Mouse (Mus musculus): ENCODE measurements around the gene Eva1a.

- TF ChIP-seq GATA1 (IDR thresholded peaks at IDR 0.05; ENCODE audit: borderline replicate concordance, low read length) (no peak), FLI1 (IDR thresholded peaks at IDR 0.05; ENCODE audit: low read length) (no peak)
Measured at GRCm38 (mm10) chr6:82047977-82048376, 7.1 kb downstream of the Eva1a start.
